Mouse (Mus musculus): Measurements from ENCODE around the gene AL732309.1. TPM values are rescaled to one million over a fixed set of nuclear protein-coding genes. Genes with fewer than 3 reads are reported as not detected.

Gene AL732309.1
- polyA plus RNA-seq, 1 experiment from 2014 or later = 10.2 TPM

DNA sequence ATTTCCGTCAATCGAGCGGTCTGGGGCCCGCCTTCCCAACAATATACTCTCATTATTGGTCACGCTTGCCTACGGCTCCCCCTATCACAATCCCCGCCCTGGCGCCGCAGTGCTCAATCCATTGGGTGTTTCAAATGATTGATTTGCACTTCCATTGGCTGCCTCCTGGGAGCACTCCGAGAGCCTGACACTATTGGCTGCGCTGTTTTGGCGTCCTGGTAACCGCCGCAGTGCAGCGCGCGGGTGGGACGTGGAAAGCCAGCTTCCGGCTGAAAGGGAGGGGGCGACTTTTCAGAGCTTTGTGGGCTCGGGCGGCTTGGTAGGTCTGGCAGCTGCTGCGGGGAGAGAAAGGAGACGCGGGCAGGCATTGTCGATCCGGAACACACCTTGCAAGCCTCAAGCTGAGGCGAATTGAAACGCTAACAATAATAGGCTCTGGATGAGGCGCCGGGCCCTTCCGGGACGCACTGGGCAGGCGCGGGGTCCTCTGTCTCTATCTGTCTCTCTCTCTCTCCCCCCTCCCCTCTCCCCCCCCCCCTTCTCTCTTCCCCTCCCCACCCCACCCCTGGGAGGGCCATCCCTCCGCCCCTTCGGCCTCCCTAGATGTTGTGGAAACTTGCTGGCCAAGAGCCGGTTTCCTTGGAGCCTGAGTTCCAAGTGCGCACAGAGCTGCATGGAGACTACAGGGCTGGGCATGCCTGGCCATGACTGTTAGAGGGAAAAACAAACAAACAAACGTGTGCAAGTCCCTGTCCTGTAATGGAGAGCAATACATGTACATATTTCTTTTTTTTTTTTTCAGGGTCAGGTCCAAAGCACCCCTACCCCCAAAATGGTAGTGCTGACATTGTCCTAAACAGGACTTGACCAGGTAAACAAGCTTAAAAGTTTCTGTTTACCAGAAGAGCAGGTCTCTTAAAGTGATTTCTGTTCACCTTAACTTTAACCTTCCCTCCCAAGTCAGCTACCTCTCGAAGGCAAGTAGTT is 21.6 kb downstream of the AL732309.1 start:
- Histone ChIP-seq H3K27me3 (0 out of 2 replicates have a peak, but pooled peaks cover 6% of the 10 kb centered on the region), H3K4me3 (peak overlapping the region; percentile 94), H3K4me2 (peak overlapping the region; percentile 41), H3K9me3 (no peaks in the 10 kb centered on the region), H3K36me3 (peaks cover 11% of the 10 kb centered on the region), H3K9ac (peak overlapping the region; percentile 44; the same call in 1 of the 2 replicates), H3K27ac (peak overlapping the region; percentile 98), H3K4me1 (peaks cover 27% of the 10 kb centered on the region)
- peak; percentile 97 for ATAC-seq (ENCODE audit: insufficient number of reproducible peaks, low FRiP score, low TSS enrichment, low read depth)
- 2% methylated on average over 41 of the region's 41 CpGs for WGBS

DNA sequence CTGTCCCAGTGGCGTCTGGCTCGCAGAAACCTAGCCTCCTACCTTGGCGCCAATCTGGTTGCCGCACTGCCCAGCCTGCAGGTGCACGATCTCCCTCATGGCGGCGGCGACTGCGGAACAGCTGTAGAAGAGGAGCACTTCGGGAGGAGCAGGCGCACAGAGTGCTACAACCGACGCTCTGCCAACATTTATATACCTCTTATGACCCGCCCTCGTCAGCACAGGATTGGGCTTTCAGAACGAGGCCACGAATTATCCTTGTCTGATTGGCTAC is 22.2 kb downstream of the AL732309.1 start, which contains the start of gene Tubb4b:
Tubb4b (minus strand) TSS at position 211 of the 274 bp plus-strand sequence.
- Histone ChIP-seq H3K36me3 (peaks cover 11% of the 10 kb centered on the region), H3K4me3 (peak within 1 kb of the TSS; percentile 94), H3K9me3 (no peaks in the 10 kb centered on the region), H3K9ac (peak within 1 kb of the TSS; percentile 93), H3K4me1 (peaks cover 27% of the 10 kb centered on the region), H3K27me3 (no peaks in the 10 kb centered on the region), H3K27ac (peak within 1 kb of the TSS; percentile 98), H3K4me2 (peak within 1 kb of the TSS; percentile 86)
- ATAC-seq (ENCODE audit: insufficient number of reproducible peaks, low FRiP score, low TSS enrichment, low read depth) = no peak
- 0% methylated on average over 17 of the region's 17 CpGs for WGBS

DNA sequence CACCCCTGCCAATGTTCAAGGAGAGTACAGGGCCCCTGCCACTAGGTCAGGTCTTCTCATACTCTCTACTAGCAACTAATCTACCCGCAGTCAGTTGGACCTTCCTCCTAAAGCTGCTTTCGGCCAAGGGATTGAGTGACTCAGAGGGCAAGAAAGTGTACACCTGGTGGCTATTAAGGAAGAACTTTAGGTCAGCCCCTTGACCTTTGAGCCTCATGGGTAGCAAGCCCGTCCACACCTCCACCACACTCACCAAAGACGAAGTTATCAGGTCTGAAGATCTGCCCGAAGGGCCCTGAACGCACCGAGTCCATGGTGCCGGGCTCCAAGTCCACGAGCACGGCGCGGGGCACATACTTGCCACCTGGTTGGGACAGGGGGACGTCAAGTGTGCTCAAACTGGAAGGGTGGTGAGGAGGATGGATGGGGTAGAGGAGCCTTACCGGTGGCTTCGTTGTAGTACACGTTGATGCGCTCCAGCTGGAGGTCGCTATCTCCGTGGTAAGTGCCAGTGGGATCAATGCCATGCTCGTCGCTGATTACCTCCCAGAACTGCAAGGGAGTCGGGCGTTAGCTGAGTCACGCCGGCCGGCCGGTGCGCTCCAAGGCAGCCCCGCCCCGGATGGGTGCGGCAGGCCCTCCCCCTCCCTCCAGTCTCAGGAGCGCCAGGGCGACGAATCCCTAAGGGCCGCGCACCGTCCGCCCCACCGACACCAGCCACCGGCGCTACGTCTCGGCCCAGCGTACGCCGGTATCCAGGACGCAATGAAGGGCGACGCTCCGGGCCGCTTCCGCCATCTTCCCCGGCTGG is 22.8 kb downstream of the AL732309.1 start:
- H3K4me2 ChIP-seq = peak overlapping the region; percentile 86
- H3K27me3 ChIP-seq = no peaks in the 10 kb centered on the region
- WGBS = under 1% methylated on average over 48 of the region's 53 CpGs
- ATAC-seq (ENCODE audit: insufficient number of reproducible peaks, low FRiP score, low TSS enrichment, low read depth) = 0 out of 2 replicates have a peak, but pooled peaks have one; percentile 2
- H3K36me3 ChIP-seq = peaks cover 11% of the 10 kb centered on the region
- no peaks in the 10 kb centered on the region for H3K9me3 ChIP-seq
- peak overlapping the region; percentile 95 for H3K27ac ChIP-seq
- peak overlapping the region; percentile 94 for H3K4me3 ChIP-seq
- H3K9ac ChIP-seq = peak overlapping the region; percentile 93
- H3K4me1 ChIP-seq = peaks cover 24% of the 10 kb centered on the region

DNA sequence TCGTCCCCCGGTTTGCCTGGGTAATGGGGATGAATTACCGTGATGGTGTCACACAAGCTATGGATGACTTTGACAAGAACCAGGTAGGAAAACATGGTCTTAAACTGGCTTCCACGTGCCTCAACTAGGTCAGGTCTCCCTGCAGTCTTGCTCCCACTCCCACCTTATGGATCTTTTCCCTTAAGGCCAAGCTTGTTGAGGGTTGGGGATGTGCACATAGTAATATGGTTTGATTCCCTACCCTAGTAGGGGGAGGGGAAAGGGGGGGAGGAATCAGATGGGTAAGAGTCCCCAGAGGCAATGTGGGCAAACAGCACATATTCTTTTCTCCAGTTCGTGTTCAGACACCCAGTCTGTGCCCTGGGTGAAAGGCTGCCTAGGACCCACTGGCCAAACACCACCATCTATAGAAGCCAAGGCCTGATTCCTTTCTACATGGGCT is 25.3 kb downstream of the AL732309.1 start:
- H3K9me3 ChIP-seq = no peaks in the 10 kb centered on the region
- H3K36me3 ChIP-seq = peaks cover 11% of the 10 kb centered on the region
- no peak overlapping the region for H3K9ac ChIP-seq
- H3K27ac ChIP-seq = no peak overlapping the region
- H3K4me2 ChIP-seq = no peak overlapping the region
- H3K4me3 ChIP-seq = no peak overlapping the region
- no peaks in the 10 kb centered on the region for H3K27me3 ChIP-seq
- WGBS = 70% methylated on average over 5 of the region's 5 CpGs
- peaks cover 16% of the 10 kb centered on the region for H3K4me1 ChIP-seq
- ATAC-seq (ENCODE audit: insufficient number of reproducible peaks, low FRiP score, low TSS enrichment, low read depth) = no peak

DNA sequence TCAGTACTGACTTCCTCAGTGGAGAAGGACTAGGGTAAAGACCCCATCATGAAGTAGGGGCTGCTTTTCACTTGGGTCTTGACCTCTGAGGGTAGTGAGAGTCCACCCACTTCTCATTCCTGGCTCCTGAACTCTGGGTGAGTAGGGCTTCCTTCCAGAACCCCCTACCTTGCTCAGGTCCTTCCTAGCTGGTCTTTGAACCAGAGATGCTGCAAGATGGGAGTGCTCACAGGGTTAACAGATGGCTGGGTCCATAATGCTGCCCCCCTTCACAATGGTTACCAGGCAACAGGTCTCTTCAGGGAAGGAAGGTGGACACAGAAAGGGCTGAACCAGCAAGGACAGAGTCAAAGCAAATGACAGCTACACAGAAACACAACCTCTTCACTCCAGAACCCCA is 28.2 kb downstream of the AL732309.1 start, which contains the start of gene Fam166a:
Fam166a (plus strand) TSS at position 301 of the 400 bp plus-strand sequence.
- H3K4me2 ChIP-seq = no peak within 1 kb of the TSS
- H3K27ac ChIP-seq = no peak within 1 kb of the TSS
- no peak within 1 kb of the TSS for H3K9ac ChIP-seq
- H3K36me3 ChIP-seq = peaks cover 11% of the 10 kb centered on the region
- H3K9me3 ChIP-seq = no peaks in the 10 kb centered on the region
- H3K4me1 ChIP-seq = peaks cover 3% of the 10 kb centered on the region
- no peak for ATAC-seq (ENCODE audit: insufficient number of reproducible peaks, low FRiP score, low TSS enrichment, low read depth)
- H3K4me3 ChIP-seq = no peak within 1 kb of the TSS
- H3K27me3 ChIP-seq = 0 out of 2 replicates have a peak, but pooled peaks cover 4% of the 10 kb centered on the region

DNA sequence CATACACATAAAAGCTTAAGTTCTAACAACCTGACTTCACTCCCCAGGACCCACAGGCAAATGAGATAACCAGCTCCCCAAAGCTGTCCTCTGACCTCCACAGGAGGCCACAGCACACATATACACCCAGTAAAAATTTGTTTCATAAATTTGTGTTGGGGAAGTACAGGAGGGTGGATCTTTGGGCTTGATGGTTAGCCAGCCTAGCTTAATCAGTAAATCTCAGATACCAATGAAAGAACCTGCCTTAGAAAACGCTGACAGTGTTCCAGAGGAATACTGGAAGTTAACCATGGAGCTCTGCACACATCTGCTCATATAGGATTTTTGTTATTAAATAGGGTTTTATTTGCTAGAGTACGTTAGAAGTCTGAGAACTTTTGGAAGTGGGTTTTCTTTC is 29.0 kb downstream of the AL732309.1 start:
- Histone ChIP-seq H3K36me3 (peaks cover 11% of the 10 kb centered on the region), H3K9me3 (no peaks in the 10 kb centered on the region), H3K27ac (no peak overlapping the region), H3K4me2 (no peak overlapping the region), H3K4me1 (no peaks in the 10 kb centered on the region), H3K27me3 (0 out of 2 replicates have a peak, but pooled peaks cover 4% of the 10 kb centered on the region), H3K4me3 (no peak overlapping the region), H3K9ac (no peak overlapping the region)
- ATAC-seq (ENCODE audit: insufficient number of reproducible peaks, low FRiP score, low TSS enrichment, low read depth) = no peak
- WGBS = 59% methylated on average over 2 of the region's 2 CpGs

DNA sequence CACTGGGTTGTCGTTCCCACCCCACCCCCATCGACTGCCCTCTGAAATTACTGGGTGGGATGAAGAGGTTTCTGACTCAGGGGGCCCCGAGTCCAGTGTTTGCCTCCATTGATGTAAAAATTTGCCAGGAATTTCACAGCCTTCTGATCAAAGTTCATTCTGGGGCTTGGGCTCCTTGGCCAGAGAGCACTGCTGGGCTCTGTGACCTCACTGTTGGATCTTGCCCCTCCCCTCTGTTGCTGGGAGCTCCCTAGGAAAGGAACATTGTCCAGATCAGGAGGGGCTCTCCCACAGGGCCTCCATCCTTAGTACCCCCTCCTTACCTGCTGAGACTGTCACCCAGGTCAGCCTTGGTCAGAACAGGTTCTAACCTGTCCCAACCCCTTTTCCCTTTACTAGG is 32.2 kb downstream of the AL732309.1 start, which contains the start of gene Stpg3:
Stpg3 (minus strand) TSS at position 194 of the 400 bp plus-strand sequence.
- H3K4me2 ChIP-seq = no peak within 1 kb of the TSS
- 65% methylated on average over 3 of the region's 3 CpGs for WGBS

DNA sequence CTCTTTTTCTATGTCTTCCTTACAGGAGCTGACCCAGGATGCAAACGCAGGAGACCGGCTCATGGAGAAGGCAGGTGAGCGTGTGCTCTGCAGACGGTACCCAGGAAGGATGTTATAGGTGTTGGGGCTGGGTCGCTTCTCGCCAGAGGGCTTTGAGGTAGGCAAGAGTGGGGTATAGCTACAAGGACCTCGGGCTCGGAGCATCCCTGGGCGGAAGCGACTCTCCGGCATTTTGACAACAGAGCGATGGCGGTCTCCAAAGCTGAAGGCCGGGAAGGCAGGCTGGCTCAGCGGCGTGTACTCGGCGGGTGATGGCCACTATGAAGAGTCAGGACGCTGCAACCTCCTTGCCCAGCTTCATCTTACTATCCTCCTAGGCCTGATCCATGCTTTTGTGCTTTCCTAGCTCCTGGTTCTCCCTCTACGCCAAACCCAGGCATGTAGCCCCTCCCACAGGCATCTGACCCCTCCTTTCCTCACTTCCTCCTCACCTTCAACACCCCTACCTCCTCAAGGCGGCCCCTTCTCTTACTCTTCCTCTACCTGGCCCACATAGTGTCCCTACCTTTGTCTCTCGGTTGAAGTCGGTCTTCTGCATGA is 33.3 kb downstream of the AL732309.1 start:
- H3K4me3 ChIP-seq = no peak overlapping the region
- no peaks in the 10 kb centered on the region for H3K9me3 ChIP-seq
- no peak overlapping the region for H3K27ac ChIP-seq
- peaks cover 19% of the 10 kb centered on the region for H3K4me1 ChIP-seq
- H3K36me3 ChIP-seq = peaks cover 8% of the 10 kb centered on the region
- H3K27me3 ChIP-seq = 0 out of 2 replicates have a peak, but pooled peaks cover 4% of the 10 kb centered on the region
- no peak for ATAC-seq (ENCODE audit: insufficient number of reproducible peaks, low FRiP score, low TSS enrichment, low read depth)
- H3K4me2 ChIP-seq = no peak overlapping the region
- 63% methylated on average over 23 of the region's 23 CpGs for WGBS
- H3K9ac ChIP-seq = no peak overlapping the region

More for the DNA sequence above, 32.2 kb downstream of the AL732309.1 start, which contains the start of gene Stpg3:
- H3K4me3 ChIP-seq = no peak within 1 kb of the TSS
- H3K36me3 ChIP-seq = peaks cover 4% of the 10 kb centered on the region; the same call in 1 of the 2 replicates
- no peak for ATAC-seq (ENCODE audit: insufficient number of reproducible peaks, low FRiP score, low TSS enrichment, low read depth)
- H3K9me3 ChIP-seq = no peaks in the 10 kb centered on the region
- no peak within 1 kb of the TSS for H3K9ac ChIP-seq
- H3K27me3 ChIP-seq = 0 out of 2 replicates have a peak, but pooled peaks cover 4% of the 10 kb centered on the region
- no peak within 1 kb of the TSS for H3K27ac ChIP-seq
- peaks cover 15% of the 10 kb centered on the region for H3K4me1 ChIP-seq

DNA sequence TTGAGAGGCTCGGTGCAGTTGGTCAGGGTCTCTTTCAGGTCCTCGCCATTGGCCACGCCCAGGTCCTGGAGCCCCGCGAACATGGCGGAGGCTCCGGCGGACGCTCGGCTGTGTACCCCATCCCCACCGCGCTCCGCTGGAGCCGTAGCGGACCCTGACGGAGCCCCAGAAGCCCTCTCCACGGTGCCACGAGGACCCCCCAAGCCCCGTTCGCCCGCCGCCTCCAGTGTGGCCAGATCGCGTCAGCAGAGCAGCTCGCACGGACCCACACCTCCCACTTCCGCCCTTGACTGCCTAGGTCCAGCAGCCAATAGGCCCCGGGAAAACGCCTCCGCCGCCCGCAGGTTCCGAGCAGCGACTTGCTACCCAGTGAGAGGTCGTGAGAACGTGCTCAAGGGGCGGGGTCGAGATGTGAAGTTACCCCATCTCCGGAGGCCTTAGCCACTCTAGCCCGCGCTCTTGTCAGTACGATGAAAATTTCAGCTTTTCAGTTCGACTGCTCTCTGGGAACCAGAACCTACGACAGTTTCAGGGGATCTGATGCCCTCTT is 35.5 kb downstream of the AL732309.1 start, which contains the start of gene Nelfb:
Nelfb (minus strand) TSS at position 369 of the 550 bp plus-strand sequence.
- H3K9ac ChIP-seq = peak within 1 kb of the TSS; percentile 80
- H3K4me3 ChIP-seq = peak within 1 kb of the TSS; percentile 86
- H3K36me3 ChIP-seq = peaks cover 28% of the 10 kb centered on the region
- no peaks in the 10 kb centered on the region for H3K9me3 ChIP-seq
- 0 out of 2 replicates have a peak, but pooled peaks cover 4% of the 10 kb centered on the region for H3K27me3 ChIP-seq
- under 1% methylated on average over 44 of the region's 44 CpGs for WGBS
- H3K4me2 ChIP-seq = peak within 1 kb of the TSS; percentile 59
- peak; percentile 86 for ATAC-seq (ENCODE audit: insufficient number of reproducible peaks, low FRiP score, low TSS enrichment, low read depth)
- H3K27ac ChIP-seq = peak within 1 kb of the TSS; percentile 93
- peaks cover 19% of the 10 kb centered on the region for H3K4me1 ChIP-seq

DNA sequence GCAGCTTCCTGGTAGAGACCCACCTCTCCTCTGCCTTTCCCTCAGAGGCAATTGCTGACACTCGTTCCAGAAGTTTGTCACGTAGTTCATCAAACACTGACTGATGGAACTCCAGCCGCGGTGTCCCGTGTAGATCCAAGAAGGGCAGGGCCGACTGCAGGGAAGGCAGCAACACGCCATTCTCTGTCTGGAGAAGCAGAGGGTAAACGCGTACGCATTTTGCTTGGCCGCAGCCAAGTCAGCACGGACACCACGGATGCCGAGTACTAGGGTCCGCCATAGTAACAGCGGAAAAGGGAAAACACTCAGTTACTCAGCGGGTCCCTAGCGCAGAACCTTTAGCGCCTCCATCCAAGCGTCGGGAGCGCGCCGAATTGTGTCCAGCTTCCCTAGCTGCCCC is 36.0 kb downstream of the AL732309.1 start:
- Histone ChIP-seq H3K27ac (peak overlapping the region; percentile 93), H3K4me3 (peak overlapping the region; percentile 86), H3K4me1 (peaks cover 19% of the 10 kb centered on the region), H3K9me3 (no peaks in the 10 kb centered on the region), H3K36me3 (peaks cover 33% of the 10 kb centered on the region), H3K9ac (peak overlapping the region; percentile 80), H3K4me2 (peak overlapping the region; percentile 59), H3K27me3 (0 out of 2 replicates have a peak, but pooled peaks cover 4% of the 10 kb centered on the region)
- no peak for ATAC-seq (ENCODE audit: insufficient number of reproducible peaks, low FRiP score, low TSS enrichment, low read depth)
- under 1% methylated on average over 24 of the region's 24 CpGs for WGBS

DNA sequence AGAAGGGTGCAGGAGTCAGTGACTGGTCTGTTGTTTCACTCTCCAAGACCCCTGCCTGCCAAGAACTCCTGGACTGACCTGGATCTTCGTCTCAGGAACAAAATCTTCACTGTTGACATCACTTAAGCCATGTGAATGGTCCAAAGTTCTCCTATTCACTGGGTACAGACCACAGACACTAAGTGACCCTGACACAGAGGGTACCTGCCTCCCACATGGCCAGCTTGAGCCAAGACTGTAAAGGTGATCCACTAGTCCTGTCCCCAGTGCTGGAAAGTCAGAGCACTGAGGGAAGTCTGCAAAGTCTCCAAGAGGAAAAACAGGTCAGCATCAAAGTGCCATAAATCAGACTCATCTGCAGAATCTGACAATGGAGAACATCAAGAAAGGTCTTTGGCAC is 39.1 kb downstream of the AL732309.1 start:
- no peaks in the 10 kb centered on the region for H3K9me3 ChIP-seq
- H3K9ac ChIP-seq = no peak overlapping the region
- no peaks in the 10 kb centered on the region for H3K27me3 ChIP-seq
- peaks cover 19% of the 10 kb centered on the region for H3K4me1 ChIP-seq
- H3K36me3 ChIP-seq = peaks cover 64% of the 10 kb centered on the region
- H3K27ac ChIP-seq = no peak overlapping the region
- no peak overlapping the region for H3K4me3 ChIP-seq
- ATAC-seq (ENCODE audit: insufficient number of reproducible peaks, low FRiP score, low TSS enrichment, low read depth) = no peak
- 90% methylated on average over 1 of the region's 1 CpGs for WGBS
- no peak overlapping the region for H3K4me2 ChIP-seq
